In genomic region chr12:53252213-53252571, GRCm38 (mm10) we compare ENCODE assay signal across 8 mouse cellular contexts. TPM values are rescaled to one million over a fixed set of nuclear protein-coding genes. Genes with fewer than 3 reads are reported as not detected.
DNase-seq lines count a peak whose midpoint lies in the region; ATAC-seq and TF ChIP-seq lines count a peak whose summit lies in the region.

No protein-coding gene starts in this region.

- H3K27ac ChIP-seq in kidney, embryonic 14.5 days (ENCODE audit: low read depth, low read length) = no peak overlapping the region
- peak overlapping the region; percentile 98 for H3K27ac ChIP-seq in embryonic facial prominence, embryonic 10.5 days (replicated peaks)
- peak overlapping the region; percentile 94 for H3K27ac ChIP-seq in hindbrain, postnatal 0 days
- peak overlapping the region; percentile 100 for H3K27ac ChIP-seq in midbrain, embryonic 13.5 days

- peak; percentile 58; the same call in 1 of the 2 replicates for ATAC-seq in kidney, embryonic 14.5 days (ENCODE audit: low FRiP score, low TSS enrichment)
- peak; percentile 65 for ATAC-seq in hindbrain, postnatal 0 days
- ATAC-seq in midbrain, embryonic 13.5 days = peak; percentile 7
- ATAC-seq in activated CD4-positive, CD25-positive, alpha-beta regulatory T cell, adult 4 months = no peak

- peak overlapping the region; percentile 75 for H3K4me3 ChIP-seq in kidney, embryonic 14.5 days (ENCODE audit: low read length)
- peak overlapping the region; percentile 79 for H3K4me3 ChIP-seq in embryonic facial prominence, embryonic 10.5 days
- peak overlapping the region; percentile 82 for H3K4me3 ChIP-seq in hindbrain, postnatal 0 days (ENCODE audit: low read length)
- H3K4me3 ChIP-seq in midbrain, embryonic 13.5 days (replicated peaks) = peak overlapping the region; percentile 85

- H3K9me3 ChIP-seq in kidney, embryonic 14.5 days (ENCODE audit: control insufficient read depth, low read length) = no peaks in the 10 kb centered on the region
- no peaks in the 10 kb centered on the region for H3K9me3 ChIP-seq in embryonic facial prominence, embryonic 10.5 days
- no peaks in the 10 kb centered on the region for H3K9me3 ChIP-seq in hindbrain, postnatal 0 days (ENCODE audit: low read length)
- H3K9me3 ChIP-seq in midbrain, embryonic 13.5 days = no peaks in the 10 kb centered on the region

- H3K4me2 ChIP-seq in kidney, embryonic 14.5 days (replicated peaks; ENCODE audit: low read depth, low read length) = peak overlapping the region; percentile 92
- H3K4me2 ChIP-seq in hindbrain, postnatal 0 days (ENCODE audit: low read depth, low read length) = peak overlapping the region; percentile 68
- H3K4me2 ChIP-seq in midbrain, embryonic 13.5 days (replicated peaks) = peak overlapping the region; percentile 66

- DNase-seq in kidney, adult 9 months = no peak
- DNase-seq in ES-CJ7 (ENCODE audit: low read depth, low spot score) = peak; percentile 32
- peak; percentile 78 for DNase-seq in embryonic facial prominence, embryonic 10.5 days (ENCODE audit: low spot score)
- DNase-seq in hindbrain, postnatal 0 days (ENCODE audit: low spot score) = peak; percentile 75
- no peak for DNase-seq in urinary bladder, postnatal 14 days (ENCODE audit: low spot score)

- peak overlapping the region; percentile 86 for H3K9ac ChIP-seq in kidney, embryonic 14.5 days (ENCODE audit: low read depth, low read length)
- peak overlapping the region; percentile 92 for H3K9ac ChIP-seq in hindbrain, postnatal 0 days (replicated peaks; ENCODE audit: low read length)
- H3K9ac ChIP-seq in midbrain, embryonic 13.5 days (replicated peaks) = peak overlapping the region; percentile 99

- H3K36me3 ChIP-seq in kidney, embryonic 14.5 days (ENCODE audit: control insufficient read depth, insufficient read depth, low read length) = no peaks in the 10 kb centered on the region
- H3K36me3 ChIP-seq in embryonic facial prominence, embryonic 10.5 days (replicated peaks) = no peaks in the 10 kb centered on the region
- H3K36me3 ChIP-seq in hindbrain, postnatal 0 days (ENCODE audit: insufficient read depth, low read length) = no peaks in the 10 kb centered on the region
- H3K36me3 ChIP-seq in midbrain, embryonic 13.5 days = no peaks in the 10 kb centered on the region

- no peak for TF ChIP-seq CTCF in hindbrain, postnatal 0 days (IDR thresholded peaks at IDR 0.05; ENCODE audit: low read depth)

- WGBS in kidney, embryonic 14.5 days = no CpG with 5 or more reads among the region's 23 CpGs
- WGBS in embryonic facial prominence, embryonic 10.5 days = 2% methylated on average over 21 of the region's 23 CpGs
- 0% methylated on average over 11 of the region's 23 CpGs for whole genome bisulfite sequencing in hindbrain, postnatal 0 days
- 0% methylated on average over 12 of the region's 23 CpGs for WGBS in midbrain, embryonic 13.5 days

- H3K27me3 ChIP-seq in kidney, embryonic 14.5 days (ENCODE audit: control insufficient read depth, insufficient read depth, low read length) = peaks cover 53% of the 10 kb centered on the region
- peaks cover 66% of the 10 kb centered on the region for H3K27me3 ChIP-seq in embryonic facial prominence, embryonic 10.5 days (replicated peaks; ENCODE audit: low read depth, poor library complexity, severe bottlenecking)
- no peaks in the 10 kb centered on the region for H3K27me3 ChIP-seq in hindbrain, postnatal 0 days (ENCODE audit: insufficient read depth, low read length)
- no peaks in the 10 kb centered on the region for H3K27me3 ChIP-seq in midbrain, embryonic 13.5 days

- H3K4me1 ChIP-seq in kidney, embryonic 14.5 days (ENCODE audit: control insufficient read depth, insufficient read depth, low read length) = peaks cover 7% of the 10 kb centered on the region; the same call in 1 of the 2 replicates
- peaks cover 43% of the 10 kb centered on the region for H3K4me1 ChIP-seq in embryonic facial prominence, embryonic 10.5 days
- H3K4me1 ChIP-seq in hindbrain, postnatal 0 days (ENCODE audit: insufficient read depth, low read length) = peaks cover under 1% of the 10 kb centered on the region
- H3K4me1 ChIP-seq in midbrain, embryonic 13.5 days (replicated peaks) = peaks cover 58% of the 10 kb centered on the region

RNA-seq across cellular contexts. Expression of gene Npas3, which starts 3.7 kb away (rescaled TPM):
- 1.1 and 3.2 TPM in 2 replicates for polyA plus RNA-seq in kidney, embryonic 14.5 days (2014; fragmentation: Nextera tagmentation; extraction: Ambion mirVana)
- 2.2 and 2.7 TPM in 2 replicates for polyA plus RNA-seq in embryonic facial prominence, embryonic 10.5 days (2016; fragmentation: Nextera tagmentation; extraction: Ambion mirVana)
- total RNA-seq in hindbrain, postnatal 0 days (2014; rRNA removed) = 53.8 and 61.9 TPM in 2 replicates
- 28.0 and 30.3 TPM in 2 replicates for polyA plus RNA-seq in hindbrain, postnatal 0 days (2015; fragmentation: Nextera tagmentation; extraction: Ambion mirVana)
- polyA plus RNA-seq in midbrain, embryonic 13.5 days (2015; fragmentation: Nextera tagmentation; extraction: Ambion mirVana) = 28.9 and 32.7 TPM in 2 replicates
- under 1 TPM in 1 of 2 experiments, not detected in 1; 0.05 TPM for polyA plus RNA-seq in activated CD4-positive, CD25-positive, alpha-beta regulatory T cell, adult 4 months (2017; shearing (Covaris generic))

Comparison
In these comparisons a context has a peak if more than half of its experiments do, and no peak if none do; other contexts are left out.
1. DNase-seq: peak in ES-CJ7 (single experiment), embryonic facial prominence, embryonic 10.5 days (single experiment) and hindbrain, postnatal 0 days (single experiment); none in kidney, adult 9 months (single experiment) and urinary bladder, postnatal 14 days (single experiment).
2. Peak in every context shown above with its lines, with median percentiles within 50 percentile points of each other: H3K4me2 ChIP-seq, H3K4me3 ChIP-seq and H3K9ac ChIP-seq.